Mouse (Mus musculus): Measurements from ENCODE around the gene Selenoh. TPM values are rescaled to one million over a fixed set of nuclear protein-coding genes. Genes with fewer than 3 reads are reported as not detected.

Gene Selenoh
- total RNA-seq, 1 experiment from 2014 or later: 81.5 TPM

Other genes starting within 250 kb of the Selenoh start
- gene Calcrl, start 245.4 kb downstream of the Selenoh start, total RNA-seq (2017): 268 and 404 TPM in 2 replicates
- gene Tfpi, start 194.0 kb downstream of the Selenoh start, total RNA-seq (2017): 44.3 and 63.1 TPM in 2 replicates
- 24.5 and 32.2 TPM in 2 replicates for gene Ctnnd1, start 20.0 kb downstream of the Selenoh start, total RNA-seq (2017)
- gene Btbd18, start 11.7 kb downstream of the Selenoh start, total RNA-seq (2017): 0.13 TPM in 1 of 2 replicates, not detected in the other
- gene Gm28635, start 7.3 kb upstream of the Selenoh start, total RNA-seq (2017): not detected in 2 replicates
- 25.0 and 28.6 TPM in 2 replicates for gene Med19, start 7.6 kb upstream of the Selenoh start, total RNA-seq (2017)
- gene Tmx2, start 8.4 kb upstream of the Selenoh start, total RNA-seq (2017): 48.9 and 55.8 TPM in 2 replicates
- 30.1 and 33.2 TPM in 2 replicates for gene Zdhhc5, start 44.4 kb upstream of the Selenoh start, total RNA-seq (2017)
- gene Clp1, start 56.6 kb upstream of the Selenoh start, total RNA-seq (2017): 37.4 and 38.4 TPM in 2 replicates
- gene Ypel4, start 63.3 kb upstream of the Selenoh start, total RNA-seq (2017): 0.25 and 0.50 TPM in 2 replicates
- 2.0 TPM in 1 of 2 replicates, not detected in the other for gene Gm19426, start 72.9 kb upstream of the Selenoh start, total RNA-seq (2017)
- 0.63 TPM in 1 of 2 replicates, not detected in the other for gene Serping1, start 104.7 kb upstream of the Selenoh start, total RNA-seq (2017)
- gene Ube2l6, start 128.1 kb upstream of the Selenoh start, total RNA-seq (2017): 39.4 and 43.4 TPM in 2 replicates
- 1.1 TPM in 2 replicates for gene Smtnl1, start 151.9 kb upstream of the Selenoh start, total RNA-seq (2017)
- gene Timm10, start 156.2 kb upstream of the Selenoh start, total RNA-seq (2017): 20.7 and 27.7 TPM in 2 replicates
- gene Slc43a1, start 168.1 kb upstream of the Selenoh start, total RNA-seq (2017): 16.4 and 23.5 TPM in 2 replicates
- gene Rtn4rl2, start 215.9 kb upstream of the Selenoh start, total RNA-seq (2017): not detected in 2 replicates

All from hematopoietic stem cell, adult 5-6 weeks (primary cell).